Mouse (Mus musculus) ovary, postnatal 36 days (tissue): ENCODE results near the gene Tubgcp6.
A peak's percentile ranks its signal among the peaks of the same experiment; 100 is the strongest.

Experiments used
- DNase-seq: peaks from one replicate; pipeline ENCODE4 v3.0.0; 2022; ENCODE audit warnings: low spot score, mixed read lengths

Tubgcp6 gene

DNA sequence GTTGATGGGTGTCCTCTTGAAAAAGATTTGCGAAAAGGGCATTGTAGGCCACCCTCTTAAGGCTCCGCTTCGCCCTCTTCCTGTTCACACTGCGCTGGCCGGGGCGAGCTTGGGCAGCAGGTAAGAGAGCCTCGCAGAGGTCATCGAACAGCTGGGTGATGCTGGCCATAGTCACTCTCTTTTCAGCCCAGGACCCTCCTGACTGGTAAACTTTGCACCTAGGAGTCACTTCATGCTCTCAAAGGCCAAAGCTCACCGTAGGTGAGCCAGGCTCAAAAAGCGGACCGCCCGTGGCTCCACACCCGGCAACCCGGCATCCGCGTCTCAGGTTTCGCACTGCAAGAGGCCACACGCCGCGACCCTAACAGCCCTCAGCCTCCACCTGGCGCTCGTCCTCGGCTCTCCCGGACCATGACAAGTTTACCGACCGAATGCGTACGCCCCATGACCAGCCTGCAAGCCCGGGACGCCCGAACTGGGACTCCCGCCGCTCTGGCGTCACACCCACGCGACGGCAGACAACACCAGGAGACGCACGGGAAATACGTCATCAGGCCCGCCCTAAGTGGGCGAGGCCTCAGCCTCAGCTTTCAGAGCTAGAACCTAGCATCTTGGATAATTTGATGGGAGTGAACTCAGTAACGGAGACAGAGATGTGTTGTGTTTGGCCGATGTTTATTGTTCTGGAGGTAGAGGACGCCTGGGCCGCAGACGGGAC is at the start of gene Tubgcp6:
Gene Tubgcp6 (minus strand): TSS at position 464 of the 718 bp plus-strand sequence.
- peak; percentile 91 for DNase-seq

DNA sequence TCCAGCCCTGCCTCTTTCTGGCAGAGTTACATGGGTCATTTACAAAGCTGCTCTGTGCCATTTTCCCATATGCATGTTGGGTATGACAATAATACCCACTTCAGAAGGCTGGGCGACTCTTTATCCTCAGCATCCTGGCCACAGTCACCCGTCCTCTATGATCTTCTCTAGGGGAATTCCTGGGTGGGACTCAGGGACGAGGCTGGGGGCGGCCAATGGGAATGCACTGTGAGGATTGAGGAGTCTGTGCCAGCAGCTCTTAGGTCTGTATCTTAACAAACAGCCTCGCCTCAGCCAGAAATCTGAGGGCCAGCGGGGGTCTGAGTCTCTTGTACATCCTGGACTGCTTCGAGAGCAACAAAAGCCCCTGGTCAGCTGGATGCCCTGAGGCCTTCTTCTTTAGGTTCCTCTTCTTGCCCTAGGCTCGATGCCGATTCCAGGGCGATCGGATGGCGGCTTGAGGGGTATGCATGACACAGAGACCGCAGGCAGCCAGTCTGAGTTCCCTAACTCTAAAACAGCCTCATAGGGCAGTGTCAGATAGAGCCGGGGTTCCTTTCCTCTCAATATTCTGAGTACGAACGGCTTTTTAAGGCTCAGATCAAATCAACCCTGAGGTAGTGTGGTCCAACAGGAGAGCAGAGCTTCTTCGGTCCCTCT is 49.5 kb upstream of the Tubgcp6 start:
- no peak for DNase-seq

GRCm38 (mm10) chr15:89171526-89172051 is 48.7 kb upstream of the Tubgcp6 start:
- DNase-seq: no peak

GRCm38 (mm10) chr15:89170102-89170501 is 47.2 kb upstream of the Tubgcp6 start:
- no peak for DNase-seq

GRCm38 (mm10) chr15:89169431-89169830 is 46.5 kb upstream of the Tubgcp6 start:
- peak; percentile 78 for DNase-seq

DNA sequence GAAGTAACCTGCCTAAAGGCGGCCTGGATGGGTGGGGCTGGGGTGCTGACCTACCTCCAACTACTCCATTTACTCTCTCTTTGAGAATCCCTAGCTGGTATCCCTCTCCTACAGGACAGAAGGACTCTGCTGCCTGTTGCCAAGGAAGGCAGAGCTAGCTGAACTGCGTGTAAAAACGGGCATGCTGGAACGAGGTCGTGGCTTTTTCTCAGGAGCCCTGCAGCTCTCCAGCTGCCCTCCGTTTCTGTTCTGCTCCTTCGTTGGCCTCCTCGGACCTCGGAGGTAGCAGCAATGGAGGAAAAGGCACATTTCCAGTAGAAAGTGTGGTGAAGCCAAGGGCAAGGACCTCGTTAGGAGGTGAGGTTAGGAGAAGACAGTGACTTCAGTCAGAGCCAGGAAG is 46.0 kb upstream of the Tubgcp6 start:
- no peak for DNase-seq

GRCm38 (mm10) chr15:89165478-89165877 is 42.6 kb upstream of the Tubgcp6 start:
- DNase-seq: no peak

GRCm38 (mm10) chr15:89161397-89161796 is 38.5 kb upstream of the Tubgcp6 start:
- peak; percentile 10 for DNase-seq

DNA sequence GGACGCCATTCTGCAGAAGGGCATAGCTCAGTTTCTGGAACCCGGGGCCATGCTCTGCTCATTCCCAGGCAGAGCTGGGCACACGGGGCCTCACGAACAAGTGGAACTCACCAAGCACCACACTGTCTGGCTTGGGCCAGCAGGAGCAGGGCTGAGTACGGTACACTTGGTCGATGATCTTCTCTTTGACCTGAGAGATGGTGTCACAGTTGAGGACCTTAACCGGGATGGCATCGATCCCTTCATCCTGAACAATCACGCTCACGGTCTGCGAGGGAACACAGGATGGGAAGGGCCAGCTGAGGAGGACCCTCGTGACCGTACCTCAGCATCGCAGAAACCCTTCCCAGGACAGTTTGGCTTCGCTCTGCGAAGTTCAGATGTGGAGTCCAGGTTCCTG is 35.6 kb upstream of the Tubgcp6 start:
- DNase-seq: no peak

GRCm38 (mm10) chr15:89157954-89158353 is 35.0 kb upstream of the Tubgcp6 start:
- DNase-seq: peak; percentile 60

DNA sequence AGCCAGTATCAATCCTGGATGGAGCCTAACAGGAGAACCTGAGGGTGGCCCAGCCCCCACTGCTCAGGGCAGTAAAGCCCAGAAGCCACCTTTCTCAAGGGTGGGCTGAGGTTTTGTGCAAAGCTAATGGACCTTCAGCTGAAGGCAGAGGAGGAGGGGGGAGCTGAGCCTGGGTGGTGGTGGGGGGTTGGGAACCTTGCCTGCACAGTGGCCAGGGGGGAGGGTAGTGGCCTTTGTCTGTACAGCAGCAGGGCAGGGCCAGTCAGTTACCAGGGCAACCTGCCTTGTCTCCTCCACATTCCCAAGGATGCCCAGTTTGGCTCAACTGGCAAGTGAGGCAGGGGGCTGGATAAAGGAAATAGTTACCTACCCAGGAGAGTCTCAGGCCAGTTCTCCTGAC is 29.4 kb upstream of the Tubgcp6 start:
- no peak for DNase-seq

DNA sequence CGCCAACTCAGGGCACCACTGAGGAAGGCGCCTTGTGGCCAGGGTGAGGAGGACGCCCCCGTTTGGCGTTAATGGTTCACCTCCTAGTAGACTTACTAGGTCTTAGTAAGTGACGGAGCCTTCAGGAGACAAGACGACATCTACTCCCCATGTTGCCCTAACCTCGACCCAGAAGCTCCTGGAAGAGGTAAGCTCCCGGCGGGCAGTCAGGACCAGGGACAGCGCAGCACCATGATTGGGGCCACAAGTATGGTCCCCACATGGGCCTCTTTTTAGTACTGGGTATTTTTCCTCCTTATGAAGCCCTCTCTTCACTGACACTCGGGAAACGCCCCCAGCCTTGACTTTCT is 27.1 kb upstream of the Tubgcp6 start:
- peak; percentile 54 for DNase-seq

DNA sequence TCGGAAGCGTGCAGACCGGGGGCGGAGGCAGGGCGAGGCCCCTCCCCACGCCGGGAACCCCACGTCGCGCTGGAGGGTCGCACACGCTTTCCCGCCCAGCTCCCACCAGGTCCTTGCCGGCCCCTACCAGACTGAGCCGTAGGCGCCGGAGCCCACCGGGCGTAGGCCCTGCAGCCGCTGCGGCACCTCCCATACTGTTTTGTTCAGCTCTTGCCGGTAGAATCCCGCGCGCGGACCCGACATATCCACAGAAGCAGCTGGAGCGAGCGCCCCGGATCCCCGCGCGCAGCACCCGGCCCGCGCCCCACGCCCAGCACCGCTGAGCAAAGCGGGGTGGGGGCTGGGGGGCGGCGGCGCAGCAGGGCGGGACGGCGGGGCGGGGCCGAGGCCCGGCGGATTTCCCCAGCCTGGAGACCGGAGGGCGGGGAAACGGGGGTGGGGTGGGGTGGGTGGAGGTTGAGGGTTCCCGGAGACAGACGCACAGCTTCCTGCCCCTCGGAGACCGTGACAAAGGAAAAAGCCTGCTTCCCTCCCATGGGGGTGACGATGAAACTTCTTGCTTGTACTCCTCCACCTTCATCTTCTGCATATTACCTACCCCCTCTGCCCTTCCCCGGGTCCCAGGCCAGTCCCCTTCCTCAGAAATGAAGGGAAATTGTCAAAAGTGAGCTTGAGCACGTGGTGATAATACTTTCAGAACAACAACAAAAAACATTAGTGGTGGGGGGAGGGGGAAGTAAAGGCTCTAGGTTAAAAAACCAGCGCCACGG is 26.5 kb upstream of the Tubgcp6 start, which contains the start of gene Mapk11:
Gene Mapk11 (minus strand): TSS at position 358 of the 770 bp plus-strand sequence.
- no peak for DNase-seq

- no peak for DNase-seq
Observed at GRCm38 (mm10) chr15:89148496-89149270, 25.8 kb upstream of the Tubgcp6 start.

DNA sequence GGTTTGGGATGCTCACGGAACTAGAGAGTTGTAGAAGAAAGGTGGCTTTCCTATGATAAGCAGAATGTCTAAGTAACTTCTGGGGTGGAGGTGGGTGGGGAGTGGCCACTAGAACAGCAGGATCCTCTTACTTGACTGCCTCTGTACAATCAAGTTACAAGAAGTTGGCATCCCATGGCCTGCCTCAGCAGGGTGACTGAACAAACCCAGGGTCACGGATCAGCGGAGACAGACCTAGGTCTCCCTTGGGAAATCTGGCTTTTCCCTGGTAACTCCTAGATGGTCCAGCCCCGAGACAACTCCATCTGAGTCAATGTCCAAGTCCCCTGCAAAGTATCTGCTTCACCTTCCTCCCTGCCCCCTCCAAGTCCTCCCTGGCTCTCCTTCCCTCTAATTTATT is 25.0 kb upstream of the Tubgcp6 start:
- no peak for DNase-seq

GRCm38 (mm10) chr15:89147456-89147855 is 24.5 kb upstream of the Tubgcp6 start:
- DNase-seq: no peak

DNA sequence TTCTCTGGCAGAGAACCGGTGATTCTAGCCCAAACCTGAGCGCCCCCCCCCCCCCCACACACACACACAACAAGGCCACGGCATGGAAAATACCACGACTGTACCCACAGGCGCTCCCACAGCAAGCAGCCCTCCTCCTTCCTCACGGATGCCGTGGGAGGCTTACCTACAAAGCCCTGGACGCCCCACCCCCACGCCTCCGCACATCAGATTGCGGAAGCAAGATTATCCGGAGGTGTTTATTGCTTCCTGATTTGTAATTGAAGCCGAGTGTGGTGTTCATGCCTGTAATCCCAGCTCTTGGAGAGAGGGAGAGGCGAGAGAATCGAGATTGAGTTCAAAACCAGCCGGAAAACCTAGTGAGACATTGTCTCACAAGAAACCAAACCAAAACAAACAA is 24.1 kb upstream of the Tubgcp6 start:
- DNase-seq: no peak

GRCm38 (mm10) chr15:89146537-89146936 is 23.6 kb upstream of the Tubgcp6 start:
- no peak for DNase-seq

DNA sequence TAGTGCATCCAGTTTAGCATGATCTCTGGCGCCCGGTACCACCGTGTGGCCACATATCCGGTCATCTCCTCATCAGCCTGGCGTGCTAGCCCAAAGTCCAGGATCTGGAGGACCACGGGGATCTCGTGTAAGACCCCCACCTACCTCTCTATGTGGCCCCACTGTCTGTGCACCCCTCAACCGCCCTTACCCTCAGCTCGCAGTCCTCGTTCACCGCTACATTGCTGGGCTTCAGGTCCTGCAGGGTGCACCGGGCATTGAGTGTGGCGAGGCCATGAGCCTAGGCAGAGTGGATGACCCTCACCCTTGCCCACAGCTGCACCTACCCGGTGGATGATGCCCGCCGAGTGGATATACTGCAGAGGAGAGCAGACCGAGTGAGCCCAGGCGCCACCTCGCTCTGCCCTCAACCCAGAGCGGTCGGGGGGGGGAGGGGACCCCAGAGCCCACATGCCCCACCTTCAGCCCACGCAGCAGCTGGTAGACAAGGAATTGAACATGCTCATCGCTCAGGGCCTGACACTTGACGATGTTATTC is 23.0 kb upstream of the Tubgcp6 start:
- no peak for DNase-seq

GRCm38 (mm10) chr15:89144965-89145364 is 22.1 kb upstream of the Tubgcp6 start:
- no peak for DNase-seq

GRCm38 (mm10) chr15:89143134-89143533 is 20.2 kb upstream of the Tubgcp6 start:
- DNase-seq: no peak

DNA sequence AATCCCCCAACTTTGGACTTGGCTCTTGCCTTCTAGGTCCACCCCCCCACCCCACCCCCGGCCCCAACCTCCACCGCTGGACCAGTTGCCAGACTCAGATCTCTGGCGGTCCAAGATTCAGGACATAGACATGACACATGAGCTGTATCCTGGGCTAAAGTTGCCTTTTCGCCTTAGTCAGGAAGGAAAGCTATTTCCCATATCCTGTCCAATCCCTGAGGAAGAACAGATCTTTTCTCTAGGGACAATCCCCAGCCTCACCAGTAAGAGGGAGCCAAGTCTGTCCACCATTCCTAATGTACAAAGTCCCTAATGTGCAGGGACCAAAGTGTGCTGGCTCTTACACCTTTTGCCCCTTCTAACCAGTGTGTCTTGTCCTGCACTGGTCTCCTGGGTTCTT is 19.0 kb upstream of the Tubgcp6 start:
- DNase-seq: no peak
